Mouse (Mus musculus): Measurements from ENCODE around the gene Hsdl2. TPM values are rescaled to one million over a fixed set of nuclear protein-coding genes. Genes with fewer than 3 reads are reported as not detected.

Gene Hsdl2
- 30.0 and 30.4 TPM in 2 replicates for polyA plus RNA-seq (2016; fragmentation: Nextera tagmentation; extraction: Ambion mirVana)

- WGBS = 1% methylated on average over 61 of the region's 61 CpGs
Measured at GRCm38 (mm10) chr4:59581314-59582185, at the start of gene Hsdl2. Gene Hsdl2 (plus strand): TSS chr4:59581563.

GRCm38 (mm10) chr4:59533268-59533667 is 48.1 kb upstream of the Hsdl2 start:
- H3K9ac ChIP-seq (replicated peaks) = no peak overlapping the region
- 92% methylated on average over 2 of the region's 2 CpGs for whole genome bisulfite sequencing
- no peak overlapping the region for H3K4me3 ChIP-seq
- H3K36me3 ChIP-seq = no peaks in the 10 kb centered on the region
- no peaks in the 10 kb centered on the region for H3K9me3 ChIP-seq
- H3K4me2 ChIP-seq (replicated peaks) = no peak overlapping the region
- H3K27me3 ChIP-seq = no peaks in the 10 kb centered on the region
- no peak overlapping the region for H3K27ac ChIP-seq (replicated peaks)
- H3K4me1 ChIP-seq = no peaks in the 10 kb centered on the region
- no peak for ATAC-seq (ENCODE audit: low FRiP score, low read depth)

More at GRCm38 (mm10) chr4:59581314-59582185, at the start of gene Hsdl2:
- H3K27me3 ChIP-seq = peaks cover 5% of the 10 kb centered on the region; the same call in 1 of the 2 replicates
- H3K4me2 ChIP-seq (replicated peaks) = peak within 1 kb of the TSS; percentile 75
- peak within 1 kb of the TSS; percentile 85 for H3K27ac ChIP-seq (replicated peaks)
- H3K36me3 ChIP-seq = no peaks in the 10 kb centered on the region
- peak within 1 kb of the TSS; percentile 66 for H3K4me3 ChIP-seq
- H3K4me1 ChIP-seq = peaks cover 11% of the 10 kb centered on the region
- H3K9me3 ChIP-seq = no peaks in the 10 kb centered on the region
- ATAC-seq (ENCODE audit: low FRiP score, low read depth) = peak; percentile 97
- H3K9ac ChIP-seq (replicated peaks) = peak within 1 kb of the TSS; percentile 64

GRCm38 (mm10) chr4:59535624-59536023 is 45.7 kb upstream of the Hsdl2 start:
- Histone ChIP-seq H3K9ac (replicated peaks) (no peak overlapping the region), H3K27ac (replicated peaks) (no peak overlapping the region), H3K4me3 (no peak overlapping the region), H3K4me1 (no peaks in the 10 kb centered on the region), H3K4me2 (replicated peaks) (no peak overlapping the region), H3K9me3 (no peaks in the 10 kb centered on the region), H3K36me3 (no peaks in the 10 kb centered on the region), H3K27me3 (no peaks in the 10 kb centered on the region)
- no peak for ATAC-seq (ENCODE audit: low FRiP score, low read depth)

- H3K4me1 ChIP-seq = no peaks in the 10 kb centered on the region
- no peak overlapping the region for H3K4me3 ChIP-seq
- H3K9ac ChIP-seq (replicated peaks) = no peak overlapping the region
- H3K9me3 ChIP-seq = no peaks in the 10 kb centered on the region
- no peaks in the 10 kb centered on the region for H3K36me3 ChIP-seq
- WGBS = 91% methylated on average over 1 of the region's 1 CpGs
- no peak for ATAC-seq (ENCODE audit: low FRiP score, low read depth)
- no peak overlapping the region for H3K27ac ChIP-seq (replicated peaks)
- no peaks in the 10 kb centered on the region for H3K27me3 ChIP-seq
- H3K4me2 ChIP-seq (replicated peaks) = no peak overlapping the region
Measured at GRCm38 (mm10) chr4:59536281-59536680, 45.1 kb upstream of the Hsdl2 start.

- H3K4me2 ChIP-seq (replicated peaks) = no peak overlapping the region
- no peak overlapping the region for H3K9ac ChIP-seq (replicated peaks)
Measured at GRCm38 (mm10) chr4:59543006-59543405, 38.4 kb upstream of the Hsdl2 start.

GRCm38 (mm10) chr4:59544654-59545053 is 36.7 kb upstream of the Hsdl2 start:
- Histone ChIP-seq H3K27me3 (peaks cover 6% of the 10 kb centered on the region; the same call in 1 of the 2 replicates), H3K9ac (replicated peaks) (no peak overlapping the region), H3K27ac (replicated peaks) (no peak overlapping the region), H3K4me3 (no peak overlapping the region), H3K36me3 (no peaks in the 10 kb centered on the region), H3K4me1 (peaks cover 7% of the 10 kb centered on the region; the same call in 1 of the 2 replicates), H3K9me3 (no peaks in the 10 kb centered on the region), H3K4me2 (replicated peaks) (no peak overlapping the region)
- WGBS = 86% methylated on average over 2 of the region's 2 CpGs
- ATAC-seq (ENCODE audit: low FRiP score, low read depth) = no peak

More at GRCm38 (mm10) chr4:59543006-59543405, 38.4 kb upstream of the Hsdl2 start:
- Histone ChIP-seq H3K27ac (replicated peaks) (no peak overlapping the region), H3K27me3 (peaks cover 6% of the 10 kb centered on the region; the same call in 1 of the 2 replicates), H3K4me3 (no peak overlapping the region), H3K36me3 (no peaks in the 10 kb centered on the region), H3K9me3 (no peaks in the 10 kb centered on the region), H3K4me1 (peaks cover 7% of the 10 kb centered on the region; the same call in 1 of the 2 replicates)
- no peak for ATAC-seq (ENCODE audit: low FRiP score, low read depth)

GRCm38 (mm10) chr4:59546285-59547071 is 34.9 kb upstream of the Hsdl2 start:
- H3K27ac ChIP-seq (replicated peaks) = no peak overlapping the region
- no peaks in the 10 kb centered on the region for H3K36me3 ChIP-seq
- H3K4me3 ChIP-seq = no peak overlapping the region
- H3K27me3 ChIP-seq = peaks cover 9% of the 10 kb centered on the region; the same call in 1 of the 2 replicates
- 73% methylated on average over 7 of the region's 7 CpGs for WGBS
- ATAC-seq (ENCODE audit: low FRiP score, low read depth) = no peak
- H3K4me2 ChIP-seq (replicated peaks) = no peak overlapping the region
- no peak overlapping the region for H3K9ac ChIP-seq (replicated peaks)
- peaks cover 7% of the 10 kb centered on the region; the same call in 1 of the 2 replicates for H3K4me1 ChIP-seq
- no peaks in the 10 kb centered on the region for H3K9me3 ChIP-seq

- Histone ChIP-seq H3K36me3 (no peaks in the 10 kb centered on the region), H3K27me3 (peaks cover 9% of the 10 kb centered on the region; the same call in 1 of the 2 replicates), H3K27ac (replicated peaks) (no peak overlapping the region), H3K4me1 (peaks cover 7% of the 10 kb centered on the region; the same call in 1 of the 2 replicates), H3K9me3 (no peaks in the 10 kb centered on the region), H3K9ac (replicated peaks) (no peak overlapping the region), H3K4me2 (replicated peaks) (peak overlapping the region; percentile 58), H3K4me3 (peak overlapping the region; percentile 82)
- WGBS = 28% methylated on average over 11 of the region's 11 CpGs
- no peak for ATAC-seq (ENCODE audit: low FRiP score, low read depth)
Measured at GRCm38 (mm10) chr4:59547136-59547889, 34.0 kb upstream of the Hsdl2 start.

- Histone ChIP-seq H3K27ac (replicated peaks) (peak overlapping the region; percentile 89; the same call in 1 of the 2 replicates), H3K9me3 (no peaks in the 10 kb centered on the region), H3K27me3 (peaks cover 9% of the 10 kb centered on the region; the same call in 1 of the 2 replicates), H3K4me2 (replicated peaks) (peak overlapping the region; percentile 58), H3K4me3 (peak overlapping the region; percentile 82), H3K4me1 (peaks cover 7% of the 10 kb centered on the region; the same call in 1 of the 2 replicates), H3K9ac (replicated peaks) (peak overlapping the region; percentile 81), H3K36me3 (no peaks in the 10 kb centered on the region)
- 7% methylated on average over 18 of the region's 18 CpGs for WGBS
- ATAC-seq (ENCODE audit: low FRiP score, low read depth) = no peak
Measured at GRCm38 (mm10) chr4:59548011-59548559, 33.3 kb upstream of the Hsdl2 start.

GRCm38 (mm10) chr4:59548560-59549174 is 32.7 kb upstream of the Hsdl2 start:
- H3K9me3 ChIP-seq = no peaks in the 10 kb centered on the region
- peaks cover 9% of the 10 kb centered on the region; the same call in 1 of the 2 replicates for H3K27me3 ChIP-seq
- H3K9ac ChIP-seq (replicated peaks) = peak overlapping the region; percentile 81
- under 1% methylated on average over 81 of the region's 83 CpGs for WGBS
- peaks cover 7% of the 10 kb centered on the region; the same call in 1 of the 2 replicates for H3K4me1 ChIP-seq
- H3K36me3 ChIP-seq = no peaks in the 10 kb centered on the region
- H3K4me3 ChIP-seq = peak overlapping the region; percentile 82
- peak overlapping the region; percentile 89 for H3K27ac ChIP-seq (replicated peaks)
- peak; percentile 88 for ATAC-seq (ENCODE audit: low FRiP score, low read depth)
- peak overlapping the region; percentile 58 for H3K4me2 ChIP-seq (replicated peaks)

All from midbrain, embryonic 12.5 days (tissue).